Mouse (Mus musculus) bone marrow, adult 2 months (tissue): ENCODE data around the gene Cyp2j12. TPM values are rescaled to one million over a fixed set of nuclear protein-coding genes. Genes with fewer than 3 reads are reported as not detected.
"Not testable (repeated sequence)": the region's sequence is repeated elsewhere in the genome, so short reads cannot be mapped to it uniquely, and the experiment has no call there.

ENCODE experiments used
- H3K27ac ChIP-seq: fragments of 200-500 bp; 2 replicates; pipeline ENCODE4 v1.5.1; 2012; ENCODE audit warnings: low read depth, mild to moderate bottlenecking, control low read depth, inconsistent platforms, low read length; ENCODE audit not compliant: control insufficient read depth, poor library complexity, insufficient read depth
- H3K4me1 ChIP-seq: fragments of 200-500 bp; 2 replicates; pipeline ENCODE4 v1.6.1; 2011; ENCODE audit warnings: low read length; ENCODE audit not compliant: control insufficient read depth, insufficient read depth
- H3K4me3 ChIP-seq: fragments of 200-500 bp; replicated peaks from 2 replicates; pipeline ENCODE3; 2011; ENCODE audit warnings: mild to moderate bottlenecking, low read depth, low read length, control low read depth; ENCODE audit not compliant: control insufficient read depth
- CTCF ChIP-seq: fragments of 200-500 bp; IDR thresholded peaks from 2 replicates; pipeline ENCODE4 v1.5.1; 2011; ENCODE audit warnings: low read length, control low read depth; ENCODE audit not compliant: control insufficient read depth, insufficient read depth
- POLR2A ChIP-seq: fragments of 200-500 bp; IDR thresholded peaks from 2 replicates; pipeline ENCODE4 v1.6.1; 2011; ENCODE audit warnings: low read depth, mild to moderate bottlenecking, control low read depth, low read length, borderline replicate concordance; ENCODE audit not compliant: control insufficient read depth
- WGBS: fragments of 180-500 bp; shearing (Covaris S2); methylation state at CpG from one replicate; pipeline ENCODE4 v1.1.7; 2018; 5-methylcytosine and 5-hydroxymethylcytosine counted together
- polyA plus RNA-seq: library from polyadenylated mRNA; stranded (reverse); fragments of >200 nt; gene quantifications from 2 replicates; pipeline ENCODE4 v1.2.4, GENCODE M21; 2011; ENCODE audit warnings: low replicate concordance; ENCODE audit not compliant: missing spikeins, insufficient read depth, insufficient read length

Cyp2j12 gene
- not detected in 2 replicates for polyA plus RNA-seq

GRCm38 (mm10) chr4:96140732-96141467, at the start of gene Cyp2j12:
TSS of gene Cyp2j12 (minus strand) at chr4:96141152.
- H3K4me3 ChIP-seq: no peak within 1 kb of the TSS
- no peak within 1 kb of the TSS for H3K27ac ChIP-seq
- H3K4me1 ChIP-seq: no peaks in the 10 kb centered on the region
- 71% methylated on average over 7 of the region's 7 CpGs for WGBS
- no peak for TF ChIP-seq POLR2A
- TF ChIP-seq CTCF: no peak

- WGBS: 83% methylated on average over 5 of the region's 5 CpGs
- not testable (repeated sequence) for H3K4me1 ChIP-seq, H3K4me3 ChIP-seq
Measured at GRCm38 (mm10) chr4:96189321-96189720, 48.4 kb upstream of the Cyp2j12 start.

GRCm38 (mm10) chr4:96188671-96189070, 47.7 kb upstream of the Cyp2j12 start:
- not testable (repeated sequence) for H3K4me3 ChIP-seq, H3K27ac ChIP-seq, H3K4me1 ChIP-seq
- 71% methylated on average over 2 of the region's 2 CpGs for WGBS

More at GRCm38 (mm10) chr4:96189321-96189720, 48.4 kb upstream of the Cyp2j12 start:
- not testable (repeated sequence) for H3K27ac ChIP-seq

GRCm38 (mm10) chr4:96188146-96188545, 47.2 kb upstream of the Cyp2j12 start:
- H3K4me1 ChIP-seq, H3K4me3 ChIP-seq, H3K27ac ChIP-seq: not testable (repeated sequence)
- WGBS: 86% methylated on average over 2 of the region's 2 CpGs

- not testable (repeated sequence) for H3K4me1 ChIP-seq, H3K4me3 ChIP-seq, H3K27ac ChIP-seq
- 87% methylated on average over 2 of the region's 2 CpGs for WGBS
Measured at GRCm38 (mm10) chr4:96184716-96185115, 43.8 kb upstream of the Cyp2j12 start.

GRCm38 (mm10) chr4:96162839-96163238, 21.9 kb upstream of the Cyp2j12 start:
- WGBS: 86% methylated on average over 1 of the region's 1 CpGs
- Histone ChIP-seq H3K4me3 (no peak overlapping the region), H3K4me1 (no peaks in the 10 kb centered on the region), H3K27ac (no peak overlapping the region)
- TF ChIP-seq POLR2A (no peak), CTCF (no peak)

- H3K4me3 ChIP-seq: no peak overlapping the region
- H3K27ac ChIP-seq: no peak overlapping the region
- WGBS: 47% methylated on average over 1 of the region's 1 CpGs
- TF ChIP-seq POLR2A (no peak), CTCF (no peak)
- no peaks in the 10 kb centered on the region for H3K4me1 ChIP-seq
Measured at GRCm38 (mm10) chr4:96161575-96161974, 20.6 kb upstream of the Cyp2j12 start.

- Histone ChIP-seq H3K4me1 (no peaks in the 10 kb centered on the region), H3K27ac (no peak overlapping the region), H3K4me3 (no peak overlapping the region)
- TF ChIP-seq POLR2A (no peak), CTCF (no peak)
- 91% methylated on average over 1 of the region's 1 CpGs for WGBS
Measured at GRCm38 (mm10) chr4:96139226-96139625, 1.7 kb downstream of the Cyp2j12 start.

- TF ChIP-seq POLR2A (no peak), CTCF (no peak)
- no peaks in the 10 kb centered on the region for H3K4me1 ChIP-seq
- 69% methylated on average over 3 of the region's 3 CpGs for WGBS
- H3K27ac ChIP-seq: no peak overlapping the region
- no peak overlapping the region for H3K4me3 ChIP-seq
Measured at GRCm38 (mm10) chr4:96134246-96134645, 6.7 kb downstream of the Cyp2j12 start.
